Mouse (Mus musculus) hindbrain, postnatal 0 days (tissue): ENCODE results near the gene Ascc1. TPM values are rescaled to one million over a fixed set of nuclear protein-coding genes. Genes with fewer than 3 reads are reported as not detected.
"Not testable (repeated sequence)": the region's sequence is repeated elsewhere in the genome, so short reads cannot be mapped to it uniquely, and the experiment has no call there.

ENCODE experiments used
- ATAC-seq: fragments of 200-750 bp; cut with Nextera tagmentation; 2 replicates; pipeline ENCODE4 v1.8.0; 2017; ENCODE audit warnings: mild to moderate bottlenecking, moderate TSS enrichment, moderate library complexity
- DNase-seq: peaks from one replicate; pipeline ENCODE4 v3.0.0-alpha.2; 2015; ENCODE audit warnings: low spot score
- H3K27ac ChIP-seq: fragments of 300-500 bp; sonication (generic); 2 replicates; pipeline ENCODE4 v1.5.1; 2014; ENCODE audit warnings: mild to moderate bottlenecking
- H3K27me3 ChIP-seq: fragments of 300-500 bp; sonication (generic); 2 replicates; pipeline ENCODE4 v1.6.1; 2014; ENCODE audit warnings: low read length, mixed read lengths; ENCODE audit not compliant: insufficient read depth
- H3K36me3 ChIP-seq: fragments of 300-500 bp; sonication (generic); 2 replicates; pipeline ENCODE4 v1.6.1; 2014; ENCODE audit warnings: low read length, mixed read lengths; ENCODE audit not compliant: insufficient read depth
- H3K4me1 ChIP-seq: fragments of 300-500 bp; sonication (generic); 2 replicates; pipeline ENCODE4 v1.6.1; 2014; ENCODE audit warnings: antibody characterized with exemption, low read length, mixed read lengths; ENCODE audit not compliant: insufficient read depth
- H3K4me2 ChIP-seq: fragments of 300-500 bp; sonication (generic); 2 replicates; pipeline ENCODE4 v1.6.1; 2014; ENCODE audit warnings: low read depth, mild to moderate bottlenecking, low read length, moderate library complexity, mixed read lengths
- H3K4me3 ChIP-seq: fragments of 300-500 bp; sonication (generic); 2 replicates; pipeline ENCODE4 v1.5.1; 2014; ENCODE audit warnings: low read length
- H3K9ac ChIP-seq: fragments of 300-500 bp; sonication (generic); replicated peaks from 2 replicates; pipeline ENCODE4 v1.6.1; 2014; ENCODE audit warnings: mild to moderate bottlenecking, low read length, moderate library complexity, mixed read lengths
- H3K9me3 ChIP-seq: fragments of 300-500 bp; sonication (generic); 2 replicates; pipeline ENCODE4 v1.6.1; 2016; ENCODE audit warnings: low read length, mixed read lengths
- CTCF ChIP-seq: IDR thresholded peaks from 2 replicates; pipeline ENCODE4 v1.5.1; 2016; ENCODE audit warnings: antibody characterized with exemption, control low read depth, low read depth
- WGBS: fragments of 180-500 bp; shearing (Covaris S2); extraction: QIAGEN DNeasy Blood & Tissue Kit; methylation state at CpG from one replicate; pipeline ENCODE4 v1.1.7; 2014; 5-methylcytosine and 5-hydroxymethylcytosine counted together
- microRNA-seq, 2 experiments: library from miRNA; unstranded; fragments of <30 nt; microRNA quantifications; one replicate each; pipeline ENCODE4; 2016
- polyA plus RNA-seq: library from polyadenylated mRNA; unstranded; fragments of >200 nt; fragmentation: Nextera tagmentation; extraction: Ambion mirVana; gene quantifications from 2 replicates; pipeline ENCODE4 v1.2.1, GENCODE M21; 2015
- total RNA-seq: library from RNA; depleted of rRNA; stranded (reverse); fragments of >200 nt; gene quantifications from 2 replicates; pipeline ENCODE4 v1.2.3, GENCODE M21; 2014; rRNA removed

Gene Ascc1
- total and polyA plus RNA-seq, 2 experiments from 2014 or later, result 11.5 to 41.8 TPM

- no peak for TF ChIP-seq CTCF
- no peak overlapping the region for H3K4me2 ChIP-seq
- no peaks in the 10 kb centered on the region for H3K27me3 ChIP-seq
- H3K27ac ChIP-seq, result no peak overlapping the region
- no peaks in the 10 kb centered on the region for H3K9me3 ChIP-seq
- H3K4me3 ChIP-seq, result no peak overlapping the region
- H3K9ac ChIP-seq, result no peak overlapping the region
- no peak for DNase-seq
- ATAC-seq, result no peak
- H3K4me1 ChIP-seq, result no peaks in the 10 kb centered on the region
- no peaks in the 10 kb centered on the region for H3K36me3 ChIP-seq
- WGBS, result 95% methylated on average over 4 of the region's 4 CpGs
Measured at GRCm38 (mm10) chr10:60140751-60141150, 138.1 kb downstream of the Ascc1 start.

GRCm38 (mm10) chr10:60141656-60142160 is 139.1 kb downstream of the Ascc1 start:
- H3K27ac ChIP-seq, result no peak overlapping the region
- TF ChIP-seq CTCF, result no peak
- no peak overlapping the region for H3K4me3 ChIP-seq
- WGBS, result 87% methylated on average over 3 of the region's 3 CpGs
- H3K4me1 ChIP-seq, result no peaks in the 10 kb centered on the region
- DNase-seq (no peak), ATAC-seq (no peak; the same call in 1 of the 2 replicates)
- no peak overlapping the region for H3K9ac ChIP-seq
- no peaks in the 10 kb centered on the region for H3K9me3 ChIP-seq
- no peaks in the 10 kb centered on the region for H3K27me3 ChIP-seq
- no peak overlapping the region for H3K4me2 ChIP-seq
- H3K36me3 ChIP-seq, result no peaks in the 10 kb centered on the region

- not testable (repeated sequence) for DNase-seq, H3K27me3 ChIP-seq, H3K4me1 ChIP-seq, H3K4me2 ChIP-seq, H3K9me3 ChIP-seq, H3K9ac ChIP-seq, H3K4me3 ChIP-seq, H3K27ac ChIP-seq, H3K36me3 ChIP-seq, ATAC-seq
- WGBS, result 72% methylated on average over 10 of the region's 10 CpGs
Measured at GRCm38 (mm10) chr10:60147510-60148047, 145.0 kb downstream of the Ascc1 start.

- no peak overlapping the region for H3K9ac ChIP-seq
- DNase-seq (peak; percentile 90), ATAC-seq (peak; percentile 69)
- H3K27ac ChIP-seq, result no peak overlapping the region
- no peaks in the 10 kb centered on the region for H3K36me3 ChIP-seq
- peak; percentile 97 for TF ChIP-seq CTCF
- no peaks in the 10 kb centered on the region for H3K9me3 ChIP-seq
- H3K27me3 ChIP-seq, result no peaks in the 10 kb centered on the region
- 0% methylated on average over 5 of the region's 5 CpGs for WGBS
- no peak overlapping the region for H3K4me2 ChIP-seq
- H3K4me3 ChIP-seq, result no peak overlapping the region
- H3K4me1 ChIP-seq, result no peaks in the 10 kb centered on the region
Measured at GRCm38 (mm10) chr10:60148087-60148486, 145.5 kb downstream of the Ascc1 start.

Small RNA genes within 50 kb of the gene (microRNA-seq; reads per million reads assigned to microRNA genes)
- 0.36 to 1.1 reads per million in 2 experiments for gene Mir6906

Other genes with a start within 250 kb of the Ascc1 start
- 45.1 and 56.8 TPM in 2 replicates for gene Dnajb12, start 123.2 kb upstream of the Ascc1 start, total RNA-seq
- gene Dnajb12, start 123.2 kb upstream of the Ascc1 start, polyA plus RNA-seq, result 25.5 and 26.4 TPM in 2 replicates
- 55.9 and 76.6 TPM in 2 replicates for gene Ddit4, start 51.0 kb upstream of the Ascc1 start, total RNA-seq
- 55.2 and 56.9 TPM in 2 replicates for gene Ddit4, start 51.0 kb upstream of the Ascc1 start, polyA plus RNA-seq
- 62.6 and 70.1 TPM in 2 replicates for gene Anapc16, start 330 bp downstream of the Ascc1 start, total RNA-seq
- 132 and 133 TPM in 2 replicates for gene Anapc16, start 330 bp downstream of the Ascc1 start, polyA plus RNA-seq
- 283 and 297 TPM in 2 replicates for gene Spock2, start 103.4 kb downstream of the Ascc1 start, total RNA-seq
- 98.0 and 106 TPM in 2 replicates for gene Spock2, start 103.4 kb downstream of the Ascc1 start, polyA plus RNA-seq
- 7.2 and 10.0 TPM in 2 replicates for gene Chst3, start 216.5 kb downstream of the Ascc1 start, total RNA-seq
- 0.89 and 0.96 TPM in 2 replicates for gene Chst3, start 216.5 kb downstream of the Ascc1 start, polyA plus RNA-seq